Comparison of ENCODE assay signal across 11 mouse cellular contexts in the genomic region with DNA sequence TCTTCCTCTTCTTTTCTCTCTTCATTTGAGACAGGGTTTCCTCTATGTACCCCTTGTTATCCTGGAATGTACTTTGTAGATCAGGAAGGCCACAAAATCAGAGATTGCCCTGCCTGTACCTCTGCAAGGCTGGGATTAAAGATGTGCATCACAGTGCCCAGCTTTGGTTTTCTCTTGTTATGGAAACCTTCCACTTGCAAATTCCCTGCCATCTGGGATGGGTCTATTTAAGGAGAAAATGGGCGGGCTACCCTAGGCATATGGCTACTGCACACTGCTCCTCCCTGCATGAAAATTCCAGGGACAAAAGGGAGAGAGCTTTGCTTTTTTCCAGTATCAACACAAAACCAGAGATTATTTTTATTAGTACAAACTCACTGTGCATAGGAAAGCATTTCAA.
DNase-seq lines count a peak whose midpoint lies in the region; ATAC-seq and TF ChIP-seq lines count a peak whose summit lies in the region.
"Had no signal": no experiment of that assay in that cellular context is flagged by ENCODE, and none has a peak within 500 bp of the region (broad histone marks: within the 10 kb centered on the region; RNA-seq: fewer than 3 reads in every experiment).

No protein-coding gene starts in this region.

- no peak for ATAC-seq in megakaryocyte-erythroid progenitor cell, adult 5-6 weeks (replicated peaks; ENCODE audit: low FRiP score, low TSS enrichment, poor library complexity, severe bottlenecking)

- no peak for TF ChIP-seq CTCF in cerebellum, adult 2 months (IDR thresholded peaks at IDR 0.05; ENCODE audit: borderline replicate concordance, insufficient read depth, low read depth, low read length)

- peak; percentile 21 for DNase-seq in layer of hippocampus, adult 8-10 months (ENCODE audit: low spot score in 2 of 2)
- no peak for DNase-seq in layer of hippocampus, postnatal 25 days (ENCODE audit: extremely low spot score in 1 of 2, low spot score in 1 of 2)
- DNase-seq in cerebellum, adult 2 months = peak; percentile 63 to 89
- peak; percentile 14 for DNase-seq in left cerebral cortex, adult 11 months (ENCODE audit: low spot score)
- DNase-seq in spleen, postnatal 14 days (ENCODE audit: low spot score in 2 of 2) = no peak
- DNase-seq in kidney, postnatal 25 days = no peak
- DNase-seq: adrenal gland, postnatal 14 days; gastrocnemius, adult 2 months; lung, embryonic 14.5 days had no signal

- peak overlapping the region; percentile 71; the same call in 1 of the 2 replicates for H3K27ac ChIP-seq in cerebellum, adult 2 months (ENCODE audit: insufficient read depth, low read length)
- H3K27ac ChIP-seq: gastrocnemius, adult 2 months had no signal

- H3K4me3 ChIP-seq in cerebellum, adult 2 months (replicated peaks; ENCODE audit: insufficient read depth, low read depth, low read length) = no peak overlapping the region
- H3K4me3 ChIP-seq: gastrocnemius, adult 2 months had no signal

- TF ChIP-seq POLR2A in cerebellum, adult 2 months (IDR thresholded peaks at IDR 0.05; ENCODE audit: borderline replicate concordance, insufficient read depth, low read length) = peak; percentile 39; the same call in 1 of the 2 replicates

- no peaks in the 10 kb centered on the region for H3K27me3 ChIP-seq in cerebellum, adult 2 months (ENCODE audit: control insufficient read depth, insufficient read depth, low read length)
- H3K27me3 ChIP-seq: CH12.LX had no signal

- peaks cover 14% of the 10 kb centered on the region for H3K4me1 ChIP-seq in cerebellum, adult 2 months (ENCODE audit: control insufficient read depth, insufficient read depth, low read length)

- WGBS in cerebellum, adult 2 months = 9% methylated on average over 1 of the region's 1 CpGs

Comparison
In these comparisons a context has a peak if more than half of its experiments do, and no peak if none do; other contexts are left out.
1. DNase-seq: peak in layer of hippocampus, adult 8-10 months (2 of 2), cerebellum, adult 2 months (2 of 2) and left cerebral cortex, adult 11 months (single experiment); none in layer of hippocampus, postnatal 25 days (0 of 2), spleen, postnatal 14 days (0 of 2) and kidney, postnatal 25 days (0 of 2).